Mouse (Mus musculus) kidney, adult 8-10 months (tissue): ENCODE data around the gene H2afj.
"Not testable (repeated sequence)": the region's sequence is repeated elsewhere in the genome, so short reads cannot be mapped to it uniquely, and the experiment has no call there.

Experiments used
- DNase-seq, 2 experiments: peaks; one replicate each; pipeline ENCODE4 v3.0.0; 2022

The H2afj gene

GRCm38 (mm10) chr6:136808014-136808417 lies at the start of gene H2afj:
Gene H2afj (plus strand): TSS chr6:136808244.
- DNase-seq = peak; percentile 98

- DNase-seq = no peak
These were observed 44.1 kb upstream of the H2afj start for GRCm38 (mm10) chr6:136763912-136764311.

GRCm38 (mm10) chr6:136769143-136769542 lies 38.9 kb upstream of the H2afj start:
- DNase-seq = no peak

GRCm38 (mm10) chr6:136769859-136770258 lies 38.2 kb upstream of the H2afj start:
- no peak for DNase-seq

GRCm38 (mm10) chr6:136776392-136776791 lies 31.7 kb upstream of the H2afj start:
- DNase-seq = no peak

GRCm38 (mm10) chr6:136781377-136781986 lies 26.6 kb upstream of the H2afj start, which contains the start of gene Gucy2c:
Gene Gucy2c (minus strand): TSS chr6:136781765.
- DNase-seq = no peak

GRCm38 (mm10) chr6:136782146-136782545 lies 25.9 kb upstream of the H2afj start:
- DNase-seq = no peak

- DNase-seq = no peak
These were observed 25.3 kb upstream of the H2afj start for GRCm38 (mm10) chr6:136782761-136783160.

GRCm38 (mm10) chr6:136789391-136789971 lies 18.6 kb upstream of the H2afj start:
- DNase-seq = peak; percentile 43 to 46

- DNase-seq = no peak
These were observed 14.9 kb upstream of the H2afj start for GRCm38 (mm10) chr6:136792884-136793758.

GRCm38 (mm10) chr6:136793831-136794525 lies 14.1 kb upstream of the H2afj start:
- DNase-seq = no peak

GRCm38 (mm10) chr6:136795110-136795509 lies 12.9 kb upstream of the H2afj start:
- DNase-seq = no peak

GRCm38 (mm10) chr6:136795850-136796249 lies 12.2 kb upstream of the H2afj start:
- DNase-seq = no peak

- not testable (repeated sequence) for DNase-seq
These were observed 10.0 kb upstream of the H2afj start for GRCm38 (mm10) chr6:136797874-136798693.

GRCm38 (mm10) chr6:136800710-136801109 lies 7.3 kb upstream of the H2afj start:
- no peak for DNase-seq

- no peak for DNase-seq
These were observed 6.8 kb upstream of the H2afj start for GRCm38 (mm10) chr6:136801274-136801673.

GRCm38 (mm10) chr6:136803093-136803738 lies 4.8 kb upstream of the H2afj start:
- no peak for DNase-seq

GRCm38 (mm10) chr6:136803739-136804633 lies 4.1 kb upstream of the H2afj start, which contains the start of gene Hist4h4:
Gene Hist4h4 (minus strand): TSS chr6:136804415.
- DNase-seq = peak; percentile 94 to 96

GRCm38 (mm10) chr6:136804705-136805408 lies 3.2 kb upstream of the H2afj start:
- DNase-seq = no peak

GRCm38 (mm10) chr6:136805409-136805775 lies 2.7 kb upstream of the H2afj start:
- DNase-seq = no peak
